Mouse (Mus musculus) fat pad, adult 2 months (tissue): ENCODE measurements around the gene 6030452D12Rik.

Source experiments
- DNase-seq: peaks from one replicate; pipeline ENCODE4 v3.0.0-alpha.2; 2011; ENCODE audit warnings: low read depth, low spot score; ENCODE audit errors: extremely low read depth

6030452D12Rik gene

DNA sequence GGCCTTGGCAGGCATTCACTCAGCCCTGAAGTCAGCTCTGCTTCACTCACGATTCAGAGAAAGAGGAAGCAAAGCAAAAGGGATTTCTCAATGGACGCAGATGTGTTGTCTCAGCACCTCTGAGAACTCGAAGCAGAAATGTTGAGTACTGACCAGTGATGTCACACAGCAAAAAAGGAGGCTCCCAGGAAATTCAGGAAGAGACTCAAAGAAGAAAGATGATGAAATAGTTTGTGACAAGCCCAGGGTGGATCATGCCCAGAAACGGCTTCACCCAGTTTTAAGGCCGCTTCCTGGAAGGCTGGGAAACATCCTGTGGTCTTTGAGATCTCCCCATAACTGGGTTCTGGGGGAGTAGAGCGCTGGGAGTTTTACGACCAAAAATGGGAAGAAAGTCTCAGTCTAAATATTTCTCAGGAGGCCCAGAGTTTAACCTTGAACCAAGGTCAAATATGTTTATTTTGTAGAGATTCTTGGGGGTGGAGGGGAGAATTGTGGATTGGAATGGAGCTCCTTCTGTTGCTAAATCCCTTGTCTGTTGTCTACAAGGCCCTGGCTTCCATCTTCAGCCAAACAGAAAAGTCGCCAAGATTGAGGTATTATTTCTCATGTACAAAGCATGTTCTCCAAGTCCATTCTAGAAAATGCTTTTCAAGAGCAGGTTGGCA lies at the start of gene 6030452D12Rik:
Gene 6030452D12Rik (plus strand): TSS at position 505 of the 668 bp plus-strand sequence.
- no peak for DNase-seq

DNA sequence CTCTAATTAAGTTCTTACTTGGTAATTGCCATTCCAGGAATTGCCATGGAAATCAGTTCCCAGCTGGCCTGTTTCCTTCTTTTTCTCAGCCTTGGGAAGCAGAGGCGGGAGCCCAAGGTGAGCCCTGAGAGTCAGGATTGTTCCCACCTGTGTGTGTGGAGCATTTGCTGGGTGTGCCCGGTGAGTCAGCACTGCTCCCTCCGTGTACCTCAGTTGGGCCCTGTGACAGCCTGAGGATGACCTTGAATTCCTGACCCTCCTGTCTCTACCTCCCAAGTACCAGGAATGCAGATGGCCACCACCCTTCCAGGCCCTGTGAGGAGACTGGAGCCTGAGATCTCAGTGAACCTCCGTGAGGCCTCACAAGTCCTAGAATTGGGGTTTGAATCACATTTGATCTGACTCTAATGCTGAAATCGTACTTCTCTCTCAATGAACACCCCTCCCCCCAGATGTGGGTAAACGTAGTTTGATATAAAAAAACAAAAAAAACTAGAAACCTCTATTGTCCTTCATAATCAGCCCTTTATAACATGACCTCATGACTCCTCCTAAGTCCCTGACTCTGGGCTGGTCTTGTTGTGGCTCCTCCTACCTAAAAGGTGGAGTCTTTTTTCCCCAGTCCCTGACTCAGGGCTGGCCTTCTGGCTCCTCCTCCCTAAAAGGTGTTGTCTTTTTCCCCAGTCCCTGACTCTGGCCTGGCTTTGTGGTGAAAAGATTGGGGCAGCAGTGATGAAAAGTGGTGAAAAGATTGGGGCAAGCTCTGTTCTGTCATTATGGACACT lies 48.8 kb upstream of the 6030452D12Rik start:
- no peak for DNase-seq

DNA sequence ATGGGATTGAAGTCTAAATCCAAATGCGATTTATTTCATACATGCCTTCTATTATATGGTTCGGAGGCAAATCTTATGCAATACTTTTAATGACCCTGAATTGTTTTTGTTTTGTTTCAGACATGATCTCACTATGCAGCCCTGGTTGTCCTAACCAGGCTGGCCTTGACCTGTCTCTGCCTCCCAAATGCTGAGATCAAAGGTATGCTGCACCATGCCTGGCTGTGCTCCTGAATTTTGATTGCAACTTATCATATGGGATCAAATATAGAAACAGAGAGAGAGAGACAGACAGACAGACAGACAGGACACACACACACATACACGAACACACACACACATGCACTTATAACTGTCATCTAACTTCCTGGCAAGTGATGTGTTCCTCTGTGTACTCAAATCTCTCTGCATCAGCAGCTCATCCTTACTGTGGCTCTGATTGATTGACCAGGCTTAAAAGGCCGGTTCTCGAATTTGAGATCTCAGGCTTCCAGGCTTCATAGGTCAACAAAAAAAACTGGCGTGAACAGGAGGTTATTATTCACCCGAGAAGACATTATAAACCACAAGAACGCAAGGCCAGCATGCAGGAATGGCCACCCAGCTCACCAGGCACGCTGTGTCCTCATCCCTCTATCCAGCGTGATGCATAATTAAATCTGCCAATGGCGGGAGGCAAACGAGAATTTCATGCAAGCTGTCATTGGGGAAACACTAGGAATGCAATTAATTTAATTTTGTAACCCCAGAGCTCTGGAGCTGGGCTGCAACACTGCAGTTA lies 47.4 kb upstream of the 6030452D12Rik start:
- DNase-seq = no peak

DNA sequence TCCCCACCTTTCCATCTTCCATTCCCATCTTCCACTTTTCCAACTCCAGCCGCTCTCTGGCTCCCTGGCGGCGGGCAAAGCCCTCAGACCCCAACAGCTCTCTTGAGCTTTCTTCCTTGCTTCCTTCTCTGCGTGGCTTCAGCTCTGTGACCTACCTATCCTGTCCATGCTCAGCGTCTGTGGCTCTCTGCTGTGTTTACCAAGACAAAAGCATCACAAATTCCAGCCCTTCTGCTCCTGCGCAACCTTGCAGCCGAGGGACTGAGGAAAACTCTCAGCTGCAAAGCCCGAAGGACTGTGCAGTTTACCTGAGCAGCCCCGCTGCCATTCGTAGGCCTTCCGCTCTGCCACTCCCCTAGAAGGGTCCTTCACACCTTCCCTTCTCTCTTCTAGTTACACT lies 46.3 kb upstream of the 6030452D12Rik start:
- no peak for DNase-seq

DNA sequence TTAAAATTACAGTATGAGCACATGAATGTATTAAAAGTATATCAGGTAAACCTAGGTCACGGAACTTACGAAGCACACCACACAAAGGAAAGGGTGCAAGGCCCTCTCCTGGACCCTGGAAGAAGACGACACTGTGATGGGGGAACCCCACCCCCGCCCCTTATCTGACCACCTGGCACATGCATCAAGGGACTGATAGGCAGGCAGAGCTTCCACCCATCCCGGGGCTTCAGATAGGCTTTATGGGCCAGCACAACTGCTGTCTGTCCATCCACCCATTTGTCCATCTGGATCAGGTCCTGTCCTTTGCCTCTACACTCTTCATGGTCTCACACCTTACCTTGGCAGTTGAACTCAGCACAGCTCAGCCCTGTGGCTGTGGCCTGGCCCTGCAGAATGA lies 38.2 kb upstream of the 6030452D12Rik start:
- no peak for DNase-seq

DNA sequence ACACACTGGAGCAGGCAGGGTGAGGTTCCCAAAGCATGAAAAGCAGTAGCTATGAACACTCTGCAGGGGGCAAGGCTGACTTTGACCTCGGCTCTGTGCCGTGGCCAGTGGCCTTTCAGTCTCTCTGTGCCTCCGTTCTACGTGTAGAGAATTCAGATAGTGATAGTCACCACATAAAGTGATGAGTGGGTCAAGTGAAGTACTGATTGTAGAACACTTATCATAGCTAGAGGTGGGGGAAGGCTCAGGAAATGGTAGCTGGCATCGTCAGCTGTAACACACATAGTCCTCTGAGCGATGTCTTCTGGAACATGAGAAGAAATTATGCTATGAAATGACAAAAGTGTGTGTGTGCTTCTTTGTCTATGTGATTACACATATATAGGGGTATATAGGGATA lies 36.5 kb upstream of the 6030452D12Rik start:
- no peak for DNase-seq

DNA sequence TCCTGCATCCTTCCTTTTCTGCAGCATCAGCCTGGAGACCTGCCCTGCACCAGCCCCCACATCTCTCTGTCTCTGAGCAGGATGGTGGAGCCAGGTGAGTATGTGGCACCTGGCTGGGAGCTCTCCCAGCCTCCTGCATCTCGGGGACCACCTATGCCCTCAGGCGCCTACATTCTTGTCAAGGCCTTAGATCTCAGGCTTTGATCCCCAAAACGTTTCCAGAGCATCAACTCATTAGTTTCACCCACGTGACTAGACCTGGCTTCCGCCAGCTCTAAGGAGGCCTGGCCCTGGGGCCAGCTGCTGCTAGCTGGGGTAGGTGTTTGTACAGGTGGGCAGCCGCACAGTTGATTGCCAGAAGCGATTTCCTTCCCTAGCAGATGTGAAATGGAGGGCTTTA lies 30.8 kb upstream of the 6030452D12Rik start:
- no peak for DNase-seq

DNA sequence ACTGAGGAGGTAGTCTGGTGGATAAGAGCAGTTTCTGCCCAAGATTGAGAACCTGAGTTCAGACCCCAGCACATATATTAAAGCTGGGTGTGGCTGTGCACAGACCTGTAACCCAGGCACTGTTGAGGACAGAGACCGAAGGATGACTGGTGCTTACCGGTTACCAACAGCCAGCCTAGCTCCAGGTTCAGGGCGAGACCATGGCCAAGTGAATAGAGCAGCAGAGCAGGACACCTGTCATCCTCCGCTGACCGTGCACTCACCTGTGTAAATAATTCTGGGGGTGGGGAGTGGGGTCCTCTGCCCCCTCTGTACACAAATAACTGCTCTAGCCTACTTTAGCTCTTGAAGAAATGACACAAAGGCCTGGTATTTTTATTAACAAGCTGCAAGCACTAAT lies 26.3 kb upstream of the 6030452D12Rik start:
- DNase-seq = no peak

DNA sequence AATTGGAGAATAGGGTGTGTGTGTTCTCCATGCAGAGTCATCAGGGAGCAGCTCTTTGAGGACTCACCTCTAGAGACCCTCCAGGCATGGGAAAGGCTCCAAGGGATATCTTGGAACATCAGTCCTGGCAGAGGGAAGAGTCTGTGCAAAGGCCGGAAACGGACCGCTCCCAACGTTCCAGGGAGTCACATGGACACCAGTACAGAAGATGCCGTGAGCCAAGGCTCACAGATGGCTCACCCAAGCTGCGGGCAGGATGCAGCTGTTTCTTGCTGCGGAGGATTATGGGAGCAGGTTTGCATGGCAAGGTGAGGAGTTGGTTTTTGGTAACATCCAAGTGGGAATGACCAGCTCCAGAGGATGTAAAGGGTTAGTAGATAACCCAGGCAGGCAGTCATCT lies 3.9 kb downstream of the 6030452D12Rik start:
- DNase-seq = no peak

DNA sequence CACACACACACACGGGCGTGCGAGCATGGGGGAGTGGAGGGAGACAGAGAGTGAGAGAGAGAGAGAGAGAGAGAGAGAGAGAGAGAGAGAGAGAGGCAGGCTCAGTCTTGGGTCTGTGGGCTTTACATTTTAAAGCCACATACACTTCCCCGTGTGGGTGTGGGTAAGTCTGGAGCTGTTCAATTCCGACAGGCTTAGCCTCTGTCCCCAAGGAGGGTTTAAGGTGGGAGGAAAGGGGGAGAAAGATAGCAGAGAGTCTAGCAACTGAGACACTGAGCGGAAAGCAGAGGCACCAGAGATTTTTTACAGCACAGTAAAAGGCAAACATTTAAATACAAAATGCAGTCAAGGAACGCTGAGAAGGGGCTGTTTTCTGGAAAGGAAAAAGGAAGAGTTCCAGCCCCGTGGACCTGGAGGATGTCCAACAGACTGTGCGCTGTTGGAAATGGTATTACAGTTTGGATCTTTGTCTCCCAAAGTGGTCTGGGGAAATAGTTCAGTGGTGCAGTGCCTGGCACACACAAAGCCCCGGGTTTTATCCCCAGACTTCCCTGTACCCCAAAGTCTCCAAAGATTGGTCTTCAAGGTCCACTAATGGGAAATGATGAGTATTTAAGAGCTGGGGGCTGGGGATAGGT lies 5.1 kb downstream of the 6030452D12Rik start:
- no peak for DNase-seq

DNA sequence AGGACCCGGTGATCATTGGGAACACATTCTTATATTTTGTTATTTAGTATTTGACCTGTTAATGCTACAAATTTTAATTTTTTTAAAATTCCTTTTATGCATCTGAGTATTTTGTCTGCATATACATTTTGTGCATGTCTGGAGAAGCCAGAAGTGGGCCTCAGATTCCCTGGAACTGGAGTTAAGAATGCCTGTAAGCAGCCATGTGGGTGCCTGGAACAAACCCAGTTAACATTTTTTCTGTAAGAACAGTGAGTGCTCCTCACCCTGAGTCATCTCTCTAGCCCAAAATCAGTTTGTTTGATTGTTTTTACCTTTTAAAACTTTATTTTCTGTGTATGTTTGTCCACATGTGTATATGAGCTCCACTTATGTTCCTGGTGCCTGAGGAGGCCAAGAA lies 5.8 kb downstream of the 6030452D12Rik start:
- no peak for DNase-seq

DNA sequence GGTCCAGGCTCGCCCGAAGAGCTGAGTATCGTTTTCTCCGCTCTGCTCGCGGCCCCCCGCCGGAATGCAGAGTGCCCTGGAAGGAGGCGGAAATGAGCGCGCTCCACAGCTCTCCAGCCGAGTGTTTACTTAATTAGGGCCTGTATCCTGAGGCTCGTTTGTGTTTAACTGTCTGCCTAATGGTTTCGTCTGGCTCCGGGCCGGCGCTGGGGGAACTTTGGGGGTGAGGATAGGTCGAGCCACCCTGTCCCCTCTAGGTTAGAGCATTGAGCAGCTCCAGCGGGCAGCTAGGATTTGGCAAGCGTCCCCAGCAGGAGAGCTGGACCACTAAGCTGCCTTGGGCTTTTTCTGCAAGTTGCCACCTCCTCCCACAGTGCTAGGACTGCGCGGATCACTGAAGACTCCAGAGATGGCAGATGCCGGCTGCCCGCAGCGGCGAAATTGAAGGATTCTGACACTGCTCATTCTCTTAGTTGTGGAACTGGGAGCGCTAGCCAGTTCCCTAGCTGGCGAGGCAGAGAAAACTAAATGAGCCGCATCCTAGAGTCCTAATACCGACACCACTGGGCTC lies 7.5 kb downstream of the 6030452D12Rik start:
- DNase-seq = no peak

DNA sequence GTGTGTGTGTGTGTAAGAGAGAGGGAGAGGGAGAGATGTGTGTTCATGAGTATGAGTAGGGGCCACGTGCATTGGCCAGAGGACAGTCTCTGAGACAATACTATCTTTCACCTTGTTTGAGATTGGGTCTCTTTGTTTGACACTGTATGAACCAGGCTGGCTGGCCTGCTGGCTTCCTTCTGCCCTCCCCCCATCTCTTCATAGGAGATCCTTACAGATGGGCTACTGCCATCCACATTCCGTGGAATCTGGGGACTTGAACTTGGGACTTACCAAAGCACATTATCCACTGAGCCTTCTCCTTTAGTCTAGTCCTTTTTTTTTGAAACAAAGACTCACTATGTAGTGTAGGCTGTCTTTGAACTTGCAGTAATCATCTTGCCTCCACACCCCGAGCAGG lies 8.1 kb downstream of the 6030452D12Rik start:
- DNase-seq = no peak

DNA sequence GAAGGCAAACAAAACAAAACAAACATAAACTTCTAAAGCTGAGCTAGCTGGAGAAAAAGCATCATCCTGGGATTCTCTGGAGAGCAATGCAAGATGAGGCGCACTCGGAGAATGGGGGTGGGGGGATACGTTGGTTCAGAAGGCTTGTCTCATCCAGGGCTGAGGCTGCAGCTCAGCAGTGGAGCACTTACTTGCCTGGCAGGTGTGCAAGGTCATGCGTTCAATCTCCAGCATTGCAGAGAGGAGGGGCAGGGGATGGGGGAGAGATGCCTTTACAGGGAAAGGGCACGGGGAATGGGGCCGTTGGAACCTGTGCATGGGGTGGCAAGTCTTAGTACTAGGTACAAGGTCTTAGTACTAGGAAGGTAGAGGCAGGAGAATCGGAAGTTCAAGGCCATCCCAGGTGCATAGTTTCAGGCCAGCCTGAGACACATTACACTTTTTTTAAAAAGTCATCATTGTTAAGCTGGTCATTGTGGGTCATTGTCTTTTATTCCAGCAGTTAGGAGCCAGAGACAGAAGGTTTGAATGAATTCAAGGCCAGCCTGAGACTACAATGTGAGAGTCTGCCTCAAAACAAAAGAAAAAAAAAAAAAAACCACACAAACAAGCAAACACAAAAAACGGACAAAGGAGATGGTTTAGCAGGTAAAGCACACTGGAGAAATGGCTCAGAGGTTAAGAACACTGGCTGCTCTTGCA lies 8.9 kb downstream of the 6030452D12Rik start:
- no peak for DNase-seq

DNA sequence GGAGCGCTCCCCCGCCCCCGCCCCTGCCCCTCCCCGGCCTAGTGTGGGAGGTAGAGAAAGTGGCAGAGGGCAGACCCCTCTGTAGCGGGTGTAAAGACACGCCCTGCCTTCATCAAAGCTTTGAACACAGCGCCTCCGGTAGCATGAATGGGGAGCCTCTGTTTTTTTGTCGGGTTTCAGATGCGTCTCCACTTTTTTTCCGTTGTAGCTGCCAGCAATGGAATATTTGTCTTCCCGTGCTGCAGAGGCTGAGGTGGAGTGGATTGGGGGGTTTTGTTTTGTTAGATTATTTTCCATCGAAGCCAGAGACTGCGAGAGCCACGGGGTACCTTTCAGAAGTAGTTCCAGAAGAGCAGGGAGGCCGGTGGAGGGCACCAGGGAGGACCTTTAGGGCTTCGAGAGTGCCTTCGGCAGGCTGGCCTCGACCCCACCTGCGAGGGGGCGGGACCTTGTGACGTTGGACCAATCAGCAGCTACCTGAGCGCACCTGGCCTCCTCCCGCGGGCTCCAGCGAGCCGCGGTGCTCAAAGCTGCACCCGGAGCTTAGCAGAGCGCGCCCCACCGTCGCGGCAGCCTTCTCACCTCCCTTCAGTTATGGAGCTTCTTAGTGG lies 10.1 kb downstream of the 6030452D12Rik start, which contains the start of gene Cdh3:
Gene Cdh3 (plus strand): TSS at position 527 of the 611 bp plus-strand sequence.
- no peak for DNase-seq

DNA sequence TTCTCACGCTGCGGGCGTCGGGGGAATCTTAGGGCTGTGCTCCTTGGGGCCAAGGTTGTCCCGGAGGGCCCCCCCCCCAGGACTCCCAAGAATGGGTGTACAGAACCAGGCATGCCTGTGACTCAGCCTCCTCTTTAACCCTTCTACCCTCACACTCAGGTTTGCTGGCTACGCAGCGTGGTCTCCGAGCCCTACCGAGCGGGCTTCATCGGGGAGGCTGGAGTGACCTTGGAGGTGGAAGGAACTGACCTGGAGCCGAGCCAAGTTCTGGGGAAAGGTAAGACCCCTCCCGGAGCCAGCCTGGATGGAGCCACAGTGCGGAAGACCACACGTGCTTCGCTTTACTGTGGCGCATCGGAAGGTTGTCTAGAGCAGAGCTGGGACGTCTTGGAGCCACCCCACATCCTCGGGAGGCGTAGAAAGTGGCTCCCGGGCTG lies 10.8 kb downstream of the 6030452D12Rik start:
- DNase-seq = no peak

DNA sequence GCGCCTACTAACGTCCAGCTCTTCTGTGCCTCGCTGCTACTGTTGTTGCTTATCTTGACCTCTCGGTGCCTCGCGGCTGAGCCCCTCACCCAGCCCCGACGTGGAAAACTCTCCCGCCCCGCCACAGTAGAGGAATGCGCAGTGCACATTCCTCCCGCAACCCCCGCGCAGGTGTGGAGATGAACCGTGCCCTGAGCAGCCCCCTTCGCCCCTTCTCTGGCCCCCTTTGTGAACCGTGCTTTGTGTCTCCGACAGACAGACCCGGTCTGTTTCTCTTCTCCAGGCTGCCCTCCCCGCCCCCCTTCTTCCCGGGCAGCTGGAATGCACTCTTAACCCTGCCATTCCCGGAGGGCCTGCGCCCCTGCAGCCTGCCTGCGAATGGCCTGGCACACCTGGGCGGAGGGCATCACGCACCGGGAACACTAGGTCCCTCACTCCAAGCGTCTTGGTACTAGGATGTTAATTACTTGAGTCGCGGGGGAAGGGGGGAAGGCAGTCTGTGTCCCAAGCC lies 11.3 kb downstream of the 6030452D12Rik start:
- no peak for DNase-seq

DNA sequence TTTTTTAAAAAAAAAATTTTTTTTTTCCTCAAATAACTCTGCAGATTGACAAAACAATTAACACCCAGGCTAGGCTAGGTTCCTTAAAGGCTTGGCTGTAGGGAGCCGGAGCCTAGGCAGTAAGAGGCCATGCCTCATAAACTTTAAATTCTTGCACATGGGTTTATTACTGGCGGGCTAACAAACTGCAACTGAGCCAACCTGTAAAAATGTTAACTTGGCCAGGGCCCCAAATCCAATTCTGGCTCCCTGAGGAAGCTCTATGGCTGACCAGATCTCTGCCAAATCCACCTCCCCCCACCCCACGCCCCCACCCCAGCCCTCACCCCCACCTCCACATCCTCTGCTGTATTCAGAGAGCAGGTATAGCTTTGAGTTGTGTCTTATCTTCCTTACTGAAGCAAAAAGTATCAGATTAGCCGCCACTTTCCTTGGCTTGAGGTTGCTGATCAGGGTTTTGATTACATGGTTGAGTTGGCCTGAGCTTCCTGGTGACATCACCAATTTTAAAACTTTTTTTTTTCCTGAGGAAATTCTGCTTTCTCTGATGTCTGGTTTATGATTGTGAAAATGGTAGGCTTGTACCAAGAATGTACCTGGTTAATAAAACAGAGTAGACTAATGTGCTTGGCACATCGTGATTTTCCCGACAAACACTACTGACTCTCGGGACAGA lies 12.3 kb downstream of the 6030452D12Rik start:
- no peak for DNase-seq

DNA sequence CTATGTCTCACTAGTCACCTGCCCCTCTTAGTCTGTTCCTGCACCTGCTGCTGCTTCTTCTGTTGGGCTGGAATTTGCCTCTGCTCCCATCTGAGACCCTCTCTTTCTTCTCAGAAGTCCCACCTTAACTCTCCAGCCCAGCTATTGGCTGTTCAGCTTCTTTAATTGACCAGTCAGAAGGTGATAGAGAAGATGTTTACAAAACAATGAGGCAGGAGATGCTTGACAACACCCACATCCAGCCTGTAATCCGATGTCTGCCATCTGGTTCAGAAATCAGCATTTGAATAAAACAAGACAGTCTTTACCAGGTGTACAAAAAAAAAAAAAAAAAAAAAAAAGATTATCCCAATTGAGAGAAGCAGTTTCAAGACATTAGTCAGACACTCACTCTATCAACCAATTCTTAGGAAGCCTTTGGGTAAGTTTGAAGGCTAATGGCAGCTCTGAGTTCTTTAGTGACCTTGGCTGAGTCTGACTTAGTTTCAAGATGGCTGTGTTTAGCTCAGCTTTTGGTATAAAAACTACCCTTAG lies 15.7 kb downstream of the 6030452D12Rik start:
- no peak for DNase-seq
